Mouse (Mus musculus) liver, embryonic 11.5 days (tissue): ENCODE data around the gene Plekhg1. TPM values are rescaled to one million over a fixed set of nuclear protein-coding genes. Genes with fewer than 3 reads are reported as not detected.

ENCODE experiments used
- ATAC-seq: fragments of 200-750 bp; cut with Nextera tagmentation; replicated peaks from 2 replicates; pipeline ENCODE4 v1.8.0; 2017; ENCODE audit warnings: moderate number of reproducible peaks, mild to moderate bottlenecking, moderate TSS enrichment, moderate library complexity; ENCODE audit not compliant: low FRiP score
- DNase-seq: peaks from one replicate; pipeline ENCODE4 v3.0.0-alpha.2; 2017; ENCODE audit warnings: low spot score
- H3K27ac ChIP-seq: fragments of 300-500 bp; sonication (generic); 2 replicates; pipeline ENCODE4 v1.5.1; 2014; ENCODE audit warnings: mild to moderate bottlenecking, low read depth, low read length, control low read depth
- H3K27me3 ChIP-seq: fragments of 300-500 bp; sonication (generic); replicated peaks from 2 replicates; pipeline ENCODE4 v1.6.1; 2014; ENCODE audit warnings: low read length, mixed read lengths; ENCODE audit not compliant: control insufficient read depth, insufficient read depth
- H3K36me3 ChIP-seq: fragments of 300-500 bp; sonication (generic); 2 replicates; pipeline ENCODE4 v1.6.1; 2014; ENCODE audit warnings: mild to moderate bottlenecking, low read length, moderate library complexity, mixed read lengths; ENCODE audit not compliant: control insufficient read depth, insufficient read depth
- H3K4me1 ChIP-seq: fragments of 300-500 bp; sonication (generic); replicated peaks from 2 replicates; pipeline ENCODE4 v1.6.1; 2014; ENCODE audit warnings: low read length, mixed read lengths; ENCODE audit not compliant: control insufficient read depth, insufficient read depth
- H3K4me2 ChIP-seq: fragments of 300-500 bp; sonication (generic); 2 replicates; pipeline ENCODE4 v1.6.1; 2014; ENCODE audit warnings: mild to moderate bottlenecking, control low read depth, moderate library complexity
- H3K4me3 ChIP-seq: fragments of 300-500 bp; sonication (generic); 2 replicates; pipeline ENCODE4 v1.5.1; 2014; ENCODE audit warnings: low read depth, low read length, control low read depth
- H3K9ac ChIP-seq: fragments of 300-500 bp; sonication (generic); 2 replicates; pipeline ENCODE4 v1.6.1; 2014; ENCODE audit warnings: low read depth, low read length, control low read depth
- H3K9me3 ChIP-seq: fragments of 300-500 bp; sonication (generic); 2 replicates; pipeline ENCODE4 v1.6.1; 2016; ENCODE audit warnings: low read length, inconsistent platforms, mixed read lengths; ENCODE audit not compliant: control insufficient read depth
- WGBS: fragments of 180-500 bp; shearing (Covaris S2); extraction: QIAGEN DNeasy Blood & Tissue Kit; methylation state at CpG from one replicate; pipeline ENCODE4 v1.1.7; 2014; 5-methylcytosine and 5-hydroxymethylcytosine counted together
- polyA plus RNA-seq: library from polyadenylated mRNA; unstranded; fragments of >200 nt; fragmentation: Nextera tagmentation; extraction: Ambion mirVana; gene quantifications from 2 replicates; pipeline ENCODE4 v1.2.1, GENCODE M21; 2014

Plekhg1 gene
- polyA plus RNA-seq, 1 experiment from 2014 or later = 4.9 TPM

- no peak overlapping the region for H3K9ac ChIP-seq
Observed at GRCm38 (mm10) chr10:3799455-3799854, 59.3 kb downstream of the Plekhg1 start.

DNA sequence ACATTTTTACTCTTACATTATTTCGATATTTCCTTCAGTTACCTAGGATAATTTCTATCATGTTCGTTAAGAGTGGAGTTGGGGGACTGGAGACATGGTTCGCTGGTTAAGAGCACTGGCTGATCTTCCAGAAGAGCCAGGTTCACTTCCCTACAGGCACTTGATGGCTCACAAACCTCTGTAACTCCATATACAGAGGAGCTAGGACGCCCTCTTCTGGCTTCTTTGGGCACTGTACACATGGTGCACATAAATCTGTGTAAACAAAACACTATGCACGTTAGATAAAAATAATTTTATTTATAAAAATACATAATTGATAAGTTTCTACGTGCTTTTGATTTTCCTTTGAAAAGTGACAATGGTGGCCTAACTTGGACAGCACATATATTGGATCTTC, 61.1 kb downstream of the Plekhg1 start:
- H3K27me3 ChIP-seq = no peaks in the 10 kb centered on the region
- no peaks in the 10 kb centered on the region for H3K4me1 ChIP-seq
- no peak overlapping the region for H3K4me3 ChIP-seq
- DNase-seq (no peak), ATAC-seq (no peak)
- H3K27ac ChIP-seq = no peak overlapping the region
- H3K9ac ChIP-seq = no peak overlapping the region
- 70% methylated on average over 6 of the region's 6 CpGs for whole genome bisulfite sequencing
- no peak overlapping the region for H3K4me2 ChIP-seq
- H3K36me3 ChIP-seq = no peaks in the 10 kb centered on the region
- no peaks in the 10 kb centered on the region for H3K9me3 ChIP-seq

More at GRCm38 (mm10) chr10:3799455-3799854, 59.3 kb downstream of the Plekhg1 start:
- H3K27me3 ChIP-seq = no peaks in the 10 kb centered on the region
- H3K4me1 ChIP-seq = no peaks in the 10 kb centered on the region
- no peak overlapping the region for H3K27ac ChIP-seq
- no peak overlapping the region for H3K4me2 ChIP-seq
- H3K36me3 ChIP-seq = no peaks in the 10 kb centered on the region
- H3K9me3 ChIP-seq = no peaks in the 10 kb centered on the region
- H3K4me3 ChIP-seq = no peak overlapping the region
- no peak for ATAC-seq
- no peak for DNase-seq

DNA sequence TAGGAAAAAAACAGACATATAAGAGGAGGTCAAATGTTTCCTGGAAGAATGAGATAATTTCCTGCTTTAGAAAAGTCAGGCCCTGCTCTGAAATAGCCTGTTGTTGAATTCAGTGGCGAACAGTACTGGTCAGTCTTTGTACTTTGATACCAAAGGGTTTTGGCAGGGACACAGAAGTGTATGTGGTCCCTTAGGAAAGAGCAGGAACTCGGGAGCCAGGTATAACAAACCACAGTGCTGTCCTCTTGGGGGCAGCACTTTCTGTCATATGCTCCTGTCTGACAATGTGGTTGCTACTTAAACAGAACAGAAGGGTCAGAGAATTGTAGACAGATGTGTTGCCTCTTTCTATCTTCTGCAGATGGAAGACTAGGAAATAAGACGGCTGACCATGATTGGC, 65.2 kb downstream of the Plekhg1 start:
- Histone ChIP-seq H3K4me1 (no peaks in the 10 kb centered on the region), H3K4me3 (no peak overlapping the region), H3K27ac (no peak overlapping the region), H3K27me3 (no peaks in the 10 kb centered on the region), H3K9me3 (no peaks in the 10 kb centered on the region), H3K9ac (no peak overlapping the region), H3K36me3 (no peaks in the 10 kb centered on the region), H3K4me2 (no peak overlapping the region)
- DNase-seq = no peak
- no peak for ATAC-seq
- WGBS = 38% methylated on average over 3 of the region's 3 CpGs

GRCm38 (mm10) chr10:3807980-3808379, 67.8 kb downstream of the Plekhg1 start:
- WGBS = 88% methylated on average over 3 of the region's 3 CpGs
- Histone ChIP-seq H3K9me3 (no peaks in the 10 kb centered on the region), H3K36me3 (no peaks in the 10 kb centered on the region), H3K4me3 (no peak overlapping the region), H3K27me3 (no peaks in the 10 kb centered on the region), H3K27ac (no peak overlapping the region), H3K9ac (no peak overlapping the region), H3K4me1 (no peaks in the 10 kb centered on the region), H3K4me2 (no peak overlapping the region)
- DNase-seq (no peak), ATAC-seq (no peak)

GRCm38 (mm10) chr10:3810476-3811273, 70.5 kb downstream of the Plekhg1 start:
- no peak for DNase-seq
- Histone ChIP-seq H3K9ac (no peak overlapping the region), H3K27me3 (no peaks in the 10 kb centered on the region), H3K4me2 (no peak overlapping the region), H3K27ac (no peak overlapping the region), H3K4me1 (no peaks in the 10 kb centered on the region), H3K36me3 (no peaks in the 10 kb centered on the region), H3K9me3 (no peaks in the 10 kb centered on the region), H3K4me3 (no peak overlapping the region)
- WGBS = 44% methylated on average over 10 of the region's 10 CpGs
- no peak for ATAC-seq

GRCm38 (mm10) chr10:3818940-3819701, 79.0 kb downstream of the Plekhg1 start:
- H3K27me3 ChIP-seq = no peaks in the 10 kb centered on the region
- H3K4me2 ChIP-seq = no peak overlapping the region
- H3K27ac ChIP-seq = no peak overlapping the region
- DNase-seq (no peak), ATAC-seq (no peak)
- no peak overlapping the region for H3K9ac ChIP-seq
- no peaks in the 10 kb centered on the region for H3K36me3 ChIP-seq
- no peak overlapping the region for H3K4me3 ChIP-seq
- H3K9me3 ChIP-seq = no peaks in the 10 kb centered on the region
- 71% methylated on average over 5 of the region's 5 CpGs for WGBS
- H3K4me1 ChIP-seq = no peaks in the 10 kb centered on the region

DNA sequence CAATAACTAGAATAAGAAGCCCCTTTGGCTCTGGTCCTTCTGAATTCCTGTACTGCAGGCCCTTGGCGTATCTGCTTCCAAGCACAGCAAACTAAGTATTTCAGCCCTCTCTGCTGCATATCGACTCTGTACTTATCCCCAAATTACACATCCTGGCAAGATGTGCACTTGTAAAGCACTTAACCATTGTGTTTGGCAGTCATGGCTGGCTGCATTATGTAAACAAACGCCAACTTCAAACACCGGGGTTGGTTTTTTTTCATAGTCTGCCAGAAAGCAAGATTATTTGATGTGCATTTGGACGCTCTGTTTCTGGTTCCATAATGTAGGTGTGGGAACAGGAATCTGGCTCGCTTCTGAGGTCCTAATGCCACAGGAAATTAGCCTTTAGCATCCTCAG, 83.7 kb downstream of the Plekhg1 start:
- ATAC-seq = no peak
- H3K27ac ChIP-seq = no peak overlapping the region
- DNase-seq = no peak
- 75% methylated on average over 6 of the region's 6 CpGs for WGBS
- H3K36me3 ChIP-seq = no peaks in the 10 kb centered on the region
- no peak overlapping the region for H3K4me3 ChIP-seq
- H3K4me2 ChIP-seq = no peak overlapping the region
- H3K9me3 ChIP-seq = no peaks in the 10 kb centered on the region
- H3K4me1 ChIP-seq = no peaks in the 10 kb centered on the region
- H3K27me3 ChIP-seq = no peaks in the 10 kb centered on the region
- H3K9ac ChIP-seq = no peak overlapping the region

DNA sequence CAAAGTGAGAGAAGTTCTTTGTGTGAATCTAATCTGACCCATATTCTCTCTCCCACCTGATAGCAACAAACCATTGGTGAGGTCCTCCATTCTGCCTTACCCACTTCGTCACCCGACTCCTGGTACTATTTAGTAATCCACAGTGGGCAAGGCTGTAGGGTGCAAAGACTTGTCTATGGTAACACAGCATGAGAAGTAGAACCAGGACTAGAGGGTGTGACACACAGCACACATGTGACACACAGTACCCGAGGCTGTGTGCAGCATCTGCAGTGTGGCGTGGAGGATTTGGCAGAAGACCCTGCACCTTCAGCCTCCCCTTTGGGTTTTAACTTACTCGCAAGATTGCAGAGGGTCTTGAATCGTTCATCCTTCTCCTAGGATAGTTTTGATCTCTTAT, 85.9 kb downstream of the Plekhg1 start:
- H3K9me3 ChIP-seq = no peaks in the 10 kb centered on the region
- no peaks in the 10 kb centered on the region for H3K36me3 ChIP-seq
- no peaks in the 10 kb centered on the region for H3K4me1 ChIP-seq
- no peak overlapping the region for H3K4me2 ChIP-seq
- DNase-seq = no peak
- H3K9ac ChIP-seq = no peak overlapping the region
- H3K27ac ChIP-seq = no peak overlapping the region
- no peak for ATAC-seq
- H3K4me3 ChIP-seq = no peak overlapping the region
- H3K27me3 ChIP-seq = no peaks in the 10 kb centered on the region
- 76% methylated on average over 6 of the region's 6 CpGs for WGBS

DNA sequence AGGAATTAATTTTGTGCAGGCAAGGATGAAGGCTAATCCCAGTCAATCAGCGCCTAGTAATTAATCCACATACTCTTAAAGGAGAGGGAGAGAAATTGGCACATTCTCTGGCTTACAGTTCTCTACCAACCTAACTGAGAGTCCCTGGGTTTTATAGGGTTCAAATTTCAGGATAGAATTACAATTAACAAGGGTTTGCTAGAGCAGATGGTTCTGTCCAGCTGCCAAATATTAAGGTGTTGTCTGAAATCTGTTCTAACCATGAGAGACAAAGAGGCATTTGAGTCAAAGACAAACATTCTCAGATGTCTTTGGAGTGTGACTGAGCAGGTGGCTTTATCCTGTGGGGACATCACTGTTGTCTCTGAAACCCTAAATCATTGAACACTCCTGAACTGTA, 87.2 kb downstream of the Plekhg1 start:
- Histone ChIP-seq H3K36me3 (no peaks in the 10 kb centered on the region), H3K4me3 (no peak overlapping the region), H3K27ac (no peak overlapping the region), H3K4me2 (no peak overlapping the region), H3K27me3 (no peaks in the 10 kb centered on the region), H3K4me1 (0 out of 2 replicates have a peak, but pooled peaks cover 2% of the 10 kb centered on the region), H3K9me3 (no peaks in the 10 kb centered on the region), H3K9ac (no peak overlapping the region)
- ATAC-seq = no peak
- no peak for DNase-seq
- WGBS = 75% methylated on average over 1 of the region's 1 CpGs
